Mouse (Mus musculus) embryonic fibroblast, embryonic 13.5 days (primary cell): ENCODE measurements around the gene Gopc. TPM values are rescaled to one million over a fixed set of nuclear protein-coding genes. Genes with fewer than 3 reads are reported as not detected.
A peak's percentile ranks its signal among the peaks of the same experiment; 100 is the strongest.

Experiments
- H3K27ac ChIP-seq: 2 replicates; pipeline ENCODE4 v1.5.1; 2012; ENCODE audit warnings: low read length, control low read depth, inconsistent platforms; ENCODE audit not compliant: insufficient read depth
- H3K4me1 ChIP-seq: 2 replicates; pipeline ENCODE4 v1.6.1; 2011; ENCODE audit warnings: low read length; ENCODE audit not compliant: control insufficient read depth, insufficient read depth
- H3K4me3 ChIP-seq: 2 replicates; pipeline ENCODE4 v1.5.1; 2011; ENCODE audit warnings: mild to moderate bottlenecking, control low read depth, low read length; ENCODE audit not compliant: insufficient read depth
- CTCF ChIP-seq: IDR thresholded peaks from 2 replicates; pipeline ENCODE4 v1.5.1; 2011; ENCODE audit warnings: mild to moderate bottlenecking, control low read depth, low read length, moderate library complexity, borderline replicate concordance; ENCODE audit not compliant: insufficient read depth
- POLR2A ChIP-seq: IDR thresholded peaks from 2 replicates; pipeline ENCODE4 v1.6.1; 2011; ENCODE audit warnings: low read depth, mild to moderate bottlenecking, control low read depth, low read length, moderate library complexity
- polyA plus RNA-seq: library from polyadenylated mRNA; stranded (reverse); fragments of >200 nt; gene quantifications from 2 replicates; pipeline ENCODE4 v1.2.4, GENCODE M21; 2011; ENCODE audit warnings: low read depth; ENCODE audit not compliant: missing spikeins, insufficient read length

Gopc gene
- polyA plus RNA-seq, 1 experiment = 31.6 TPM

DNA sequence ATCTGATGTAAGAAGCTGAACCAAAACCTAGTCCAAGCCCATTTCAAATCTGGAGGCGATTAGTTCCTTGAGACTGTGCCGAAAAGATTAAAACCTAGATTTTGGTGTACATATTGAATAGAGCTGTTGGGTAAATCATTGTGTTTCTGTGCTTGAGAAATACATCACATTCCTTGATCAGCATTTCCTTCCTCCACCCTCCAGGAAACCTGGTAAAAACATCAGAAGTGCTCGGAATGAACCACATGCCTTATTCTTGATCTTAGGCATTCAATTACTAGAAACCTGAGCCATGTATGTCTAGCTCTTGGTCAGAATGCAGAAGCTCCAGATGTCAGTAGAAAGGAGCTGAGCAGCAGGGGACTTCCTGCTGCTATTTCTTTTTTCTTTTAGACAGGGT, 7.5 kb upstream of the Gopc start:
- H3K27ac ChIP-seq = no peak overlapping the region
- no peaks in the 10 kb centered on the region for H3K4me1 ChIP-seq
- TF ChIP-seq POLR2A (no peak), CTCF (no peak)
- H3K4me3 ChIP-seq = no peak overlapping the region

DNA sequence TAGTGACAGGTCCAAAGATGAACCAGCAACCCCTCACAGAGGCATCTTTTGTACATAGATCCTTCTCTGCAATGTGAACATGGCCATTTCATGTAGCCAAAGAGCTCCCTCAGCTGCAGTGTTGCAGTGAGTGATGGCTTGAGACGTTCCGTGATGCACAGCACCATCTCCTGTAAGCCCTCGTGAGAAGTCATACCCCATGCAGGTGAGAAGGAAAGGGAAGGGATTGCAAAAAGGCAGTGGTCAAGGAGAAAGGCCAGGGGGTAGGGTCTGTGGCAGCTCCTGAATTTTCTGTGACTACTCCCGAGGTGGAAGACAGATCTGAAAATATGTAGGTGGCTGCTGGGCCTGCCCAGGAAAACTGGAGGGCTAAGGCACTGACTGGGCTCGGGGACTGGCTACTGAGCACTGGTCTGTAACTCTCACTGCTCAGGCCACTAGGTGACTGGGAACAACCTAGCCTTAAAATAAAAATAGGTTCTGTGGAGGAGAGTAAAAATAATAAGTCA, 7.1 kb upstream of the Gopc start, which contains the start of gene Nepn:
Gene Nepn, plus strand, starts transcription at position 51 of the 509 bp plus-strand sequence.
- no peak within 1 kb of the TSS for H3K27ac ChIP-seq
- H3K4me3 ChIP-seq = no peak within 1 kb of the TSS
- H3K4me1 ChIP-seq = no peaks in the 10 kb centered on the region
- TF ChIP-seq POLR2A = no peak
- no peak for TF ChIP-seq CTCF

DNA sequence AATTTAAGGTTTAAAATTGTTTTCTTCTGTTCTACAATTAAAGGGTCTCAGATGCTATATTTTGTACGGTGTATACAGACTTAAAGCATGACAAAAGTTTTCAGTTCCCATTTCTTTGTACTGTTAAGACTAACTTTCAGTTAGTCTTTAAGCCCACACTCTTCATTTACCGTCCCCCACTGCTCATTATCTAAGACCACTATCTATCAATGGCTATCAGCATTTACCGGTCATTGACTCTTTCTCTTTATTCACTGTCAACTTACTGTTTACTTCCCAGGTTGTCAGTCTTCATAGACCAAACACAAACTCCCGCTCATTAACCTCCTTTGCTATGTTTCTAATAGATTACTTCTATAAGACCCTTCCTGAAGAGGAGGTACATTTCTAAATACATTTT, 5.3 kb upstream of the Gopc start:
- Histone ChIP-seq H3K4me3 (no peak overlapping the region), H3K27ac (no peak overlapping the region), H3K4me1 (peaks cover 4% of the 10 kb centered on the region; the same call in 1 of the 2 replicates)
- no peak for TF ChIP-seq POLR2A
- no peak for TF ChIP-seq CTCF

DNA sequence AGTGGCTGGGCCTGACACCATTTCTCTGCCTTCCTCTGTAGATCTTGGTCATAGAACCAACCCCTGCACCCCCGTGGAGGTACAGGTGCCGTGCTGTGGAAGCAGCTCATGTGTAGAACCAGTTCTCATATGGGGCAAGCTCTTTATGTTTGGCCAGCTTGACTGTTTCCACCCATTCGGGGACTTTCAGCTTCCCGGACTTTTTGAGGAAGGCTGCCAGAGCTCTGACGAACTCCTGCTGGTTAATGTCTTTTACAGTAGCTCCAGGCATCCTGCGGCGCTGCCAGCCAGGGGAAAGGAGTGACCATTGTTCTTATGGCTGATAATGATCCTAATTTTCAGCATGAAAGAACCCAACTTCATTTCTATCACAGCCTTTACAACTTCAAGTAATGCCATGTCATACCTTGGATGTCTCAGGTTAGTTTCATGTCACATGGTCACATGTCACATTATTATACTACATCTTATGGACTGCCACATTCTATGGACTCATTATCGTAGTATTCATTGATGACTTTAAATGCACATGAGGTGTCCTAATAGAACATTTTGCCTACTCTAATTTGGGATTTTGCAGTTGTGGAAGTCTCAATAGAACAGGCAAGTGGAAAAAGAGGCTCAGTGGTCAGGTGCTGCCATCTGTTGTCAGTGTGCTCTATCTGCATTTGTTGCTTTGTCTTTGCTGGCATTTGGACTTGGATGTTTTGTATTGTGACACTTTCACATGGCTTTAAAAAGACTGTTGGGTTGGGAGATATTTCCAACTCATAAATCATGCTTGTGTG, 3.1 kb upstream of the Gopc start:
- peaks cover 4% of the 10 kb centered on the region; the same call in 1 of the 2 replicates for H3K4me1 ChIP-seq
- TF ChIP-seq CTCF (peak; percentile 58; the same call in 1 of the 2 replicates), POLR2A (no peak)
- H3K4me3 ChIP-seq = no peak overlapping the region
- H3K27ac ChIP-seq = no peak overlapping the region

DNA sequence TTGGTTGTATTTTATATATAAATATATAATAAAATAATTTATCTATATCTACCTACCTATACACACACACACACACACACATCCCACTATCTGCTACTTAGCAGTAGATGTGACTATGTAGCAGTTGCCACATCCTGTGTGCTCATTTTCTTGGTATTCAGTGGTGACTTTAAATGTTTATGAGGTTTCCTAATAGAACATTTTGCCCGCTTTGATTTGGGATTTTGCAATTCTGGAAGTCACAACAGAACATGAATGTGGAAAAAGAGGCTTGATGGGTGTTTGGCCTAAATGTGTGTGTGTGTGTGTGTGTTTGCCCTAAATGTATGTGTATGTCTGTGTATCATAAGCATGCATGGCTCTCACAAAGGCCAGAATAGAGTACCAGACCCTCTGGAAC, 1.6 kb upstream of the Gopc start:
- Histone ChIP-seq H3K4me1 (peaks cover 4% of the 10 kb centered on the region; the same call in 1 of the 2 replicates), H3K27ac (peak overlapping the region; percentile 74; the same call in 1 of the 2 replicates), H3K4me3 (0 out of 2 replicates have a peak overlapping the region, but pooled peaks have one; percentile 67)
- TF ChIP-seq POLR2A (no peak), CTCF (no peak)

DNA sequence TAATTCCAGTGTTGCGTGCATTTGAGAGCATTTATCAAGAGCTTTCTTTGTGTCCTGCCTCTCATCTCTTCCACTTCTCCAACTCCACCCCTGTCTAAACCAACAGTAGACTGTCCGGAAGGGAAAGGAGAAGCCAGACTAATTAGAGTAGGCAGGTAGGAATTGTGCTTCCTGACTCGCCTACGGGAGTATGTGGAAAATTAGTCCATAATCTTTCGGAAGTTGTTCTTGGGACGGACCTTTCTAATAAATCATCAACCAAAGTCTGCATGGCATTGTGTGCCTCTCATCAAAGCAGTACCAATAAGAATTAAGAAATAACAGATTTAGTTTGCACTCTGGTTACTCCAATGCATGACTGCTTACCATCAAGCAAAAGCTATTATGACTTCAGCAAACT, 1.1 kb upstream of the Gopc start:
- peaks cover 4% of the 10 kb centered on the region; the same call in 1 of the 2 replicates for H3K4me1 ChIP-seq
- TF ChIP-seq CTCF (no peak), POLR2A (no peak)
- peak overlapping the region; percentile 67 for H3K4me3 ChIP-seq
- H3K27ac ChIP-seq = peak overlapping the region; percentile 83

DNA sequence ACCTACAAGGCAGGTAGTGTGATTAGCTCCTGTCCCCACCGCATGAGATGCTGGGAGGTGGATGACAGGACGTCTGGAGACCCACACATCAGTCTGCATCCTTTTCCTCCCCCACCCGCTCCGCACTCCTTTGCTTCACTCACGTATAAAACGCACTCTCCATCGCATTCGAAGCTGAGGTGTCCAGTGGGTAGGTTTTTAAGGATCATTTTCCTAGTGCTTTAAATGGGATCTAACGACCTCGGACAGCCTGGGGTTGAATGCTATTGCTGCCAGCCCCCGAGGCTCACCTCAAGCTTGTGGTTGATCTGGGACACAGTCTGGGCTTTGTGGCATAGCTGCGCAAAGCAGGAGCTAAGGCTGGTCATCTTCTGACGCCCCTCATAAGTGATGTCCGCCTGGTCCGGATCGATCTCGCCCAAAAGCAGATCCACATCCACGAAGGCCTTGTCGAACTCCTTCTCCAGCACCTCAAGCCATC, 563 bp downstream of the Gopc start:
- peak overlapping the region; percentile 98 for H3K4me3 ChIP-seq
- H3K27ac ChIP-seq = peak overlapping the region; percentile 20; the same call in 1 of the 2 replicates
- TF ChIP-seq CTCF (no peak), POLR2A (no peak; the same call in 1 of the 2 replicates)
- H3K4me1 ChIP-seq = peaks cover 4% of the 10 kb centered on the region; the same call in 1 of the 2 replicates

DNA sequence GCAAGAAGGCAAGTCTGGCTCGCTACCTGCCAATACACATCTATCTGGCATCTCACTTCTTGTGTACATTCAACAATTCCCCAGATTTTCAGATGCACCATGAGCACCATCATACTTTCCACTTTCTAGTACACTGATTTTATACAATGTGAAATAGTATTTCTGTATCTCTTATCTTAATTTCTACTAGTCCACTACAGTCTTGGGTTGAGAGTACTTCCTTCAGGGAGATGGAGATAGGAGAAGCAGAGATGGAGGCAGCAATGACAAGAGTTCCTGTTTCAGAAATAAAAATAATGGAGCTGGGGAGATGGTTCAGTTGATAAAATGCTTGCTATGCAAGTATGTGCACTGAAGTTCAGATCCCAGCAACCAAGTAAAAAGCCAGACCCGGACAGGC, 4.1 kb downstream of the Gopc start:
- peaks cover under 1% of the 10 kb centered on the region; the same call in 1 of the 2 replicates for H3K4me1 ChIP-seq
- no peak overlapping the region for H3K27ac ChIP-seq
- no peak overlapping the region for H3K4me3 ChIP-seq
- TF ChIP-seq POLR2A (no peak), CTCF (no peak)

DNA sequence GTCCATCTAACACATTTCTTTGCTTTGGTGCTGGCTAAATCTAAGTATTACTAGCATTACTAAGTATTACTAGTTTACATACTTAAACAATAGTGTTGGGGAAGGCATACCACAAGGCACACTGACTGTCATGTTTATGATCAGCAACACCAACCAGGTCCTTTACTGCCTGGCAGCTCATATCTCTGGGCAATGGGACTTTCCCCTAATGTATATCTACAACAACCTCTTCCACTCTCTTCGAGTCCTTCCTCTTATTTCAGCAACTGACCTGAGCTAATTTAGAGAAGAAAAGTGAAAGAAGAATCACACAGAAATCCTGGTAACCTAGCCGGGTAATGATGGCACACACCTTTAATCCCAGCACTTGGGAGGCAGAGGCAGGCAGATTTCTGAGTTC, 5.5 kb downstream of the Gopc start:
- H3K4me3 ChIP-seq = no peak overlapping the region
- H3K27ac ChIP-seq = no peak overlapping the region
- H3K4me1 ChIP-seq = no peaks in the 10 kb centered on the region; the same call in 1 of the 2 replicates
- TF ChIP-seq POLR2A = no peak
- TF ChIP-seq CTCF = no peak

DNA sequence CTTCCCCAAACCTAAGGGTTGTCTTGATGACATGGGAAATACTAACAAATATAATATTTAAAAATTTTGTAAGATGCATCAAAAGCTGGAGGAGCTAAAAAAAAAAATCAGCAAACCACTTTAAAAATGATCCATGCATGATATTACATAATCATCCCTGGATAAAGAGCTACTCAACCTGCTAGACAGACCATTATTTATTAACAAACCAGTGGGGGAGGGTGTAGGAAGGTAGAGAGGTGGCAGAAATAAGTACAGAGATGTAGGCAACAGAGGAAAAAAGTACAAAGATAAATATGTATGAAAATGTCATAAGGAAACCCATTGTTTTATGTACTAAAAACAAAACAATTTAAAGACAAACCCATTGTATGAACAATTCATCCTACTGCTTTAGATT, 7.3 kb downstream of the Gopc start:
- Histone ChIP-seq H3K4me3 (no peak overlapping the region), H3K27ac (no peak overlapping the region), H3K4me1 (no peaks in the 10 kb centered on the region; the same call in 1 of the 2 replicates)
- TF ChIP-seq POLR2A (no peak), CTCF (no peak)
